Mouse (Mus musculus) gastrocnemius, postnatal 14 days (tissue): ENCODE results near the gene Gm38392. TPM values are rescaled to one million over a fixed set of nuclear protein-coding genes. Genes with fewer than 3 reads are reported as not detected.
"Not testable (repeated sequence)": the region's sequence is repeated elsewhere in the genome, so short reads cannot be mapped to it uniquely, and the experiment has no call there.

Experiments used
- DNase-seq: peaks from one replicate; pipeline ENCODE4 v3.0.0; 2021; ENCODE audit warnings: mixed read lengths
- intact Hi-C: fragments of 180-260 bp; cut with DNase I; formaldehyde crosslinking; loops from one replicate; pipeline ENCODE4 v1.15.1; 2025; ENCODE audit warnings: low total_unique reads
- total RNA-seq, 2 experiments: library from RNA; stranded (reverse); gene quantifications; 2 replicates each; pipeline ENCODE4 v1.2.3; 2021

The Gm38392 gene
- total RNA-seq, 2 experiments from 2014 or later = 0.35 to 0.44 TPM

DNA sequence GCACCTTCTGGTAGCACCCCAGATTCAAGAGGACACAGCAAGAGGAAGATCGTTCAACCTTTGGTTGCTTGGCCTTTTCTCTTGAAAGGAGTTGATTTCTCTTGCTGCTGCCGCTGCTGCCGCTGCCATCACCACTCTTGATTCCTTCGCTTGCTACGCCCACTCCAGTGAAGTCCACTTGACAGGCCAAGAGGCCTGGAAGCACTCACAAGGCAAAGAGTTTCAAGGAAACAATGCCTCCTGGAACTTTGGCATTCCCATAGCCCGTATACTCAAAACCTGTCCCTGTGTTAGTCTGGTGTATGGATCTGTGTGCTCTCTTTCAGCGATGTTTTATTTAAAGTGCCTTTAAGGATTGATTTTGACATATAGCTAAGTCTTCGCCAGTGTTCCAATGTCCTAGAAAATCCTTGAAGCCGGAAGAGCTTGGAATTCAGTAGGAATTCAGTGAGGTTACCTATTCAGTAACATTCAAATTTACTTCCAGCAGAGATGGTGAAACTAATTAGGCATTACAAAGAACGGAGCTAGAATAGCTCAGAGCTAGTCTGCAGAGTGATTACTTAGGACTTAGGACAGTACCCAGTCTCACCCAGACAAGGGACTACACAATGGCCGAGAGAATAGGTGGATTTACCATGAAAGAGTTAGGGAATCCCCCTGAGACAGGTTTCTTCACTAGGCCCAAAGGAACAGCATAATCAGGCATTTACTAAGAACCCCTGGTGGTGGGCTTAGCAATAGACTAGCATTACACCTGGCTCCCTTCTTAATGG, 5.7 kb downstream of the Gm38392 start:
- DNase-seq, intact Hi-C loops: not testable (repeated sequence)

DNA sequence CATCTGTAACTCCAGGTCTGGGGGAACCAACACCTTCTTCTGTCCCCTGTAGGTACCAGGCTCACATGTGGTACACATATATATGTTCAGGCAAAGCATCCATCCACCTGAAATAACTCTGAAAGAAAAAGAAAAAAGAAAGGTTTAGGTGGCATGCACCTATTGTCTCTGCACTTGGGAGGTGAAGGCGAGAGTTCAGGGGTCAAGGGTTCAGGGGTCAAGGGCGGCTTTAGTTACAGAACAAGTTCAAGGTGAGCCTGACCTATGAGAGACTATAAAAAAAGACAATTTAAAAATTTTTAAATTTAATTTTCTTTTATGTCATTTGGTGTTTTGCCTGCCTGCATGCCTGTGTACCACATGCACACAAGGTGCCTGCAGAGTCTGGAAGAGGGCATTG, 7.0 kb downstream of the Gm38392 start:
- intact Hi-C loops = no loop called here
- no peak for DNase-seq

DNA sequence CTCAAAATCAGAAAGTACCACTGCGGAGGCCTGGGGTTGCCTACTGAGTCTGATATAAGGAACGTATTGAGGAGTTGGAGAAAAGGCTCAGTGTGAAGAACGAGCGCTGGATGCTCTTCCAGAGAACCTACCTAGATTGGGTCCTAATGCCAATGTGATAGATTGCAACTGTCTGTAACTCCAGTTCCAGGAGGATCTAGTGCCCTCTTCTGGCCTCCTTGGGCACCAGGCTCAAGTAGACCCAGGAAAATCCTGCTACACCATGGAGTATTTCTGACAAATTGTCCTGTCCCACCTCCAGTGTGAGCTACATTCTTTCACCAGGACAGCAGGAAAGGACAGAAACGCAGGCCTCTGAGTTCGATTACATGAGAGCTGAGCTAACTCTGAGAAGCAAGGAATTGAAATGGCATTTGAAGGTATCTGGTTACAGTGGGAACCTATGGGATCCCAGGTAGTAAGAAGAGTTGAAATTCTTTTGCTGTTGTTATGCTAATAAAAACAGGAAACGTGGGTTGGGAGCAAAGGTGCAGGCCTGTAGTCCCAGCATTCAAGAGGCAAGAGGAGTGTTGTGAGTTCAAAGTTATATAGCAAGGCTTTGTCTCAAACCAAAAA, 10.4 kb downstream of the Gm38392 start:
- intact Hi-C loops = no loop called here
- DNase-seq = no peak

DNA sequence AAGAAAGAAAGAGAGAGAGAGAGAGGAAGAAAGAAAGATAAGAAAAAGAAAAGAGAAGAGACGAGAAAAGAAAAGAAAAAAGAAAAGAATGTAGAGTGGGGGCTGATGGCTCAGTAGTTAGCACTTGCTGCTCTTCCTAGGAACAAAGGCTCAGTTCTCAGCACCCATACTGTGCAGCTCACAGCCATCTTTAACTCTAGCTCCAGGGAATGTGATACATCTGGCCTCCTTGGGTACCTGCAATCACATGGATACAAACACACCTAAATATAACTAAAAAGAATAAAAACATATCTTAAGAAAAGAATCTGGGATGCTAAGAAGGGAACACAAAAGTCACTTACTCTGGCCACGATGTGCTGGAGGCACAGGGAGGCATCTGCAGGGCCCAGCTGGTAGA, 10.9 kb downstream of the Gm38392 start:
- intact Hi-C loops = no loop called here

DNA sequence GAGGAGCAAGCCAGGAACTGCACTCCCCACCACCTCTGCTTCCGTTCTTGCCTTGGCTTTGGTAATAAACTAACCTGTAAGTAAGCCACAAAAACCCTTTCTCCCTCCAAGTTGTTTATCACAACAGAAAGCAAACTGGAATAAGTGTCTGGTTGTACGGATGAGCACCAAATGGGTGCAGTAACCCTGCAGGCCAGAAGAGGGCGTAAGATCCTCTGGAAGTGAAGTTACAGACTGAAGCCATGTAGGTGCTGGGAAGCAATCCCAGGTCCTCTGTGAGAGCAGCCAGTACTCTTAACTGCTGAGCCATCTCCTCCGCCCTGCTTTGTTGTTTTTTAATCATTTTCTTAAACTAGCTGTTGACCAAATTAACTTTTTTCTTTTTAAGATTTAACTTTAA, 13.0 kb downstream of the Gm38392 start:
- intact Hi-C loops = no loop called here
- no peak for DNase-seq

More for the DNA sequence above, 10.9 kb downstream of the Gm38392 start:
- DNase-seq = no peak

DNA sequence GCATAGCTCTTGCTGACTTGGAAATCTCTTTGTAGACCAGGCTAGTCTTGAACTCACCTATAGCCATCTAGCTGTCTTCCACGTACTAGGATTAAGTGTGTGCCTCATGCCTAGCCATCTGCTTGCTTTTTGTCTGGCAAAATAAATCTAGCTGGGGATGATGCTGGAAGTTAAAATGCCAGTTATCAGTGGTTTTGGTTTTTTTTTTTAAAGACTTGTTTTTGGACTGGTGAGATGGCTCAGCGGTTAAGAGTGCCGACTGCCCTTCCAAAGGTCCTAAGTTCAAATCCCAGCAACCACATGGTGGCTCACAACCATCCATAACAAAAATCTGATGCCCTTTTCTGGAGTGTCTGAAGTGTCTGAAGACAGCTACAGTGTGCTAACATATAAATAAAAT, 15.2 kb downstream of the Gm38392 start:
- DNase-seq = no peak
- intact Hi-C loops = no loop called here

DNA sequence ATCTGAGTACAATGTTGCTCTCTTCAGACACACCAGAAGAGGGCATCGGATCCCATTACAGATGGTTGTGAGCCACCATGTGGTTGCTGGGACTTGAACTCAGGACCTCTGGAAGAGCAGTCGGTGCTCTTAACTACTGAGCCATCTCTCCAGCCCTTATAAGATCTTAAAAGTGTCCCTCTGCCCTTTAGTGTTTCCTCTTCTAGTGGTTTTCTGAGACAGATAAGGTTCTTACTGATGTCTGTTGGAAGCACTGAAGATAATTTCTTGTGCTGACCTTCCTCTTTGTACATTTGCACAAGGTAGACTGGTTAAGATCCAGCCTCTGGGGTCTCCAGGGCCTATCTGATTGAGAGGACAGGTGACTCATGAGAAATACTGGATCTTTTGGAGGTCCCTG, 15.7 kb downstream of the Gm38392 start:
- intact Hi-C loops, DNase-seq: not testable (repeated sequence)

DNA sequence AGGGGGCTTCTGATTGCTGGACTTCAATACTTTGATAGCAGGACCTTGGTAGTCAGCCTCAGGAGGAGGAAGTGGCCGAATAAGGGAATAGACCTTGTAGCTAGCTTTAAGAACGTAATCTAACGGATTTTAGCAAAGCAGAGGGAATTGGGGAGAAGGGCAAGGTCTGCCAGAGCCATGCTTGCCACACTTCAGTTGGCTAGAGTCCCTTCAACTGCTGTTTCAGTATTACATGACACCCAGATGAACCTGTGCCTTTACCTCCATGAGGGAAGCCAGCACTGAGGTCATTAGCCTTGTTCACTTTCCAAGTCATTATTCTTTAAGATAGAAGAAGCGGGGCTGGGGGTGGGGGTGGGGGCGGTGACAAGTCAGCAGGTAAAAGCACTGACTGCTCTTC, 18.0 kb downstream of the Gm38392 start:
- no peak for DNase-seq
- intact Hi-C loops = no loop called here

DNA sequence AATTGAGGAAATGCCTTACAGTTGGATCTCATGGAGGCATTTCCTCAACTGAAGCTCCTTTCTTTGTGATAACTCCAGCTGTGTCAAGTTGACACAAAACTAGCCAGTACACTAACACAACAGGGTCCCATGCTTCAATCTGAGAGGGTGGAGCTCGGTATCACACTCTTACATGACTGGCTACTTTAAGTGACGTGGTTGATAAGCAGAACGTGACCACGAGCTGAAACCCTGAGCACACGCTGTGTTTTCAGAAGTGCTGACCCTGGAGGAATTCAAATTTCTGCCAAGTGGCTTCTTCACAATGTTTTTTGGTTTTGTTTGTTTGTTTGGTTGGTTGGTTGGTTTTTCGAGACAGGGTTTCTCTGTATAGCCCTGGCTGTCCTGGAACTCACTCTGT, 19.0 kb downstream of the Gm38392 start:
- DNase-seq, intact Hi-C loops: not testable (repeated sequence)

DNA sequence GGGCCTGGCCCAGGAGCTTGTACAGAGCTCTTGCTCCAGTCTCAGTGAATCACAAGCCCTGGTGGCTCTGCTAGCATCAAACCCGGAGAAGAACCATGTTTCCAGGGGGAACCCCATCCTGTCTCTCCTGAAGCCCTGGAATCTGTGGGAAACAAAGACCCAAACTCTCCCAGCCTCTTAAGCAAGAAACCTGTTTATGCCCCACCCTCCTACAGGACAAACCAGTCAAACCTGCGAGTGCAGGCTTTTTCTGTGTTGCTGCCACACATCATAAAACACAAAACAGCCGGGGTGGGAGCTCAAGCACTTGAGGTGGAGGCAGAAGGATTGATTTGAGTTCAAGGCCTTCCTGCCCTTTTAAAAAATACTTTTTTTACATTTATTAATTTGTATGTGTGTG, 24.7 kb downstream of the Gm38392 start:
- DNase-seq = no peak
- intact Hi-C loops = no loop called here

DNA sequence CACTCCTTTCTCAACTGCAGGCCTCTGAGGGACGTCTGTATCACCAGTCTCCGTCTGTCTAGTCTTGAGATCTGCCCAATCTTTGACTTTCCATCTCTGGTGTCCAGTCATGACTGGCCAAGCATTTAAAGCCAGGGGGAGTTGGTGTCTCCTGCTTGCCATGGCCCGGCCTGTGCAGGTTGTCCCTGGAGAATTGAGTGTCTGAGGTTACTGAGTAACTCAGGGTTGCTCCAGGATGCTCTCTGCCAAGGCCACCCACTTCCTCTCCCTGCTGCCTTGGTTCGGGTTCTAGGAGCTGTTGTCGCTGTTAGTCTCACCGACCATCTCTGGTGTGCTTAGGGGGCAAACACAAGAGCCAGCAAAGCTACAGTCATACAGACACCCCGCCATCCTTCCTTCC, 30.6 kb downstream of the Gm38392 start:
- intact Hi-C loops = no loop called here
- DNase-seq = no peak

DNA sequence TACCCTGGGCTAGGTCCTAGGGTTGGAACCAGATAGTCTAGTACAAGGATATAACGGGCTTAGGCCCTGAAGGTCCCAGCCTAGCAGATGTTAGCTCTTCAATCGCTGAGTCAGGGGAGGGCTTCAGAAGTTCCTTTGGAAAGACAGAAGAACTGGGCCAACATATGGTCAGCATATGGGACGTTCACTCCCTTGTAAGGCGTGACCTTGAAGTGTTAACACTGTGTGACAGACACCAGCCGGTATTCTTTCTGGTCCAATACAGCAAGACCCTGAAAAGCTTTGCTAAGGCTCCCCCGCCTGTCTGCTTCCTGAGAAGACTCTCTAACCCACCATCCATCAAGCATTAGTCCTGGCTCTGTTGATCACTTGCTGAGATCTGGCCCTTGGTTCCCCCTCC, 31.1 kb downstream of the Gm38392 start:
- intact Hi-C loops = no loop called here
- DNase-seq = no peak

DNA sequence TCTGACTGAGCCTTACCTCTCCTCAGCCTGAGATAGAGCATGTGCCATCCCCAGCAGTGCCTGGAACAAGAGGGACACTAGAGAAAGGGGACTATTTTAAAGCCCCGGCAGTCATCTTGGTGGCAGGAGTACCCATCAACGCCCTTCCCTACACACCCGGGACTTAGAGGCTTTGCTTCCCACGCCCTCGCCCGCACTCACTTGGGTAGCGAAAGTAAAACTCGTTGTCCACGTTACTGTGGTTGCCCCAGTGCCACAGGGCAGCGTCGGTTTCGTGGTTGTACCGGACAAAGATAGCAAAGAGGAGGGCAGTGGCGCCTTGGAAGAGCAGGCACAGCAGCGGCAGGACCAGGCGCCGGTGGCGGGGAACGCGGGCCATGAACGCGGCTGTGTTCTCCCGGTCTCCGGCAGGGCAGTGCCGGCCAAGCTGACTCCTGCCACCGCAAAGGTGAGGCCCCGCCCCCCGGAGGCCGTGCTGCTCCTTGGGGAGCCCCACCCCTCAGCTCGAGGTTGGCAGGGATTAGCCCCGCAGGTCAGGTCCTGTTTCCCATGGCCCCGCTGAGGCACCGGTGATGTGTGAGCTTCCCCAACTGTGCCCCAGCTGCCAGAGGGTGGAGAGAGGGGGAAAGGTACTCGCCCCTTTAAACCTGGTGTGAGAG, 32.6 kb downstream of the Gm38392 start, which contains the start of gene Rhbg:
Rhbg (minus strand) TSS at position 442 of the 659 bp plus-strand sequence.
- DNase-seq = no peak
- intact Hi-C loops = no loop called here

DNA sequence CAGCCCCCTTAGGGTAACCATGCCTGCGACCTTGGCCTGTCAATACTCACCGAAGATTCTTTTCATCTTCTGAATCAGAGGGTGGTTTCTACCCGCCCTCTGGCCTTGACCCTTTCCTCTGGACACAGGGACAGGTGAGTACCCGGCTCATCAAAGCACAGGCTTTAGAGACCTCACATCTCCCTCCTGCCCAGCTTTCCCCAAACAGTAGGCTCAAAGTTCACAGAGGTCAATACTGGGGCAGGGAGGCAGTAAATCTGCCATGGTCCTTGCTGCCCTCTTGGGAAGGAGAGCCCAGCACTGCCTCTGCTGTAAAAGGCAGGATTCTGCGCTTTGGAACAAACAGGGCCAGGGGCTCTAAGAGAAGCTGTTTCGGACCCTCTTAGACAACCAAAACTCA, 34.3 kb downstream of the Gm38392 start:
- intact Hi-C loops = no loop called here
- no peak for DNase-seq

DNA sequence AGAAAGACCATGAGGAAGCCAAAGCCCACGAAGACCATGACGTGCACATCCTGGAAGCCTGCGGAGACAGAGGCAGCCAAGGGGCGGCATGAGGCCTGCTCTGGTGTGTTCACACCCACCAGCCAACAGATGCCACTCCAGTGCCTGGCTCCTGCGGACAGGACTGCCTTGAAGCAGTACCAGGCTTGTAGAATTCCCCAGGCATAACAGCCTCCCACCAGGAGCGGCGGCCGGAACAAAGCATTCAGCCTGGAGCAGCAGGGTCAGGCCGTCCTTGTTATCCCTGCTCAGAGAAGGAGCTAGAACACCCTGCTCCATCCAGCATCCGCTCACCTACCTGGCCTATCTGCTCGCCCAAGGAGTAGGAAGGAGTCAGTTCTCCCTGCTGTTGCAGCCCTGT, 38.6 kb downstream of the Gm38392 start:
- DNase-seq = no peak
- intact Hi-C loops = loop anchor here (10.0 kb wide), 1 partner anchor 234 kb away; no protein-coding TSS in a partner anchor

DNA sequence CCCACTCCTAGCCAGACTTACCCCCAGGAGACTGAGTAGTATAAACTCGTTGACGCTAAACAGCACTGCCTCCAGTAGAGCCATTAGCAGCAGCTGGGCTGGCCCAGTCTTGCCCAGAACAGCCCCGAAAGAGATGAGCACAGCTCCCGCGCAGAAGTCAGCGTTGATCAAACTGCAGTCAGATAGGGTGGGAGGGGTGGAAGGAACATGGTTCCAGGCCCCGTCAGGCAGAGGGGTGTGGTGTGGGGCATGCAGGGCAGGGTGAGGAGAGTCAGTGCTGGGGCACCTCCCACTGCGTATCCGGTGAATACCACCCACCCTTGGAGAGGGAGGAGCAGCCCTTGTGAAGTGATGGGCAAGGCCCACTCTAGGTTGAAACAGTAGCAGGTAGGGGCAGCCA, 39.3 kb downstream of the Gm38392 start:
- intact Hi-C loops = loop anchor here (10.0 kb wide), 1 partner anchor 233 kb away; no protein-coding TSS in a partner anchor

DNA sequence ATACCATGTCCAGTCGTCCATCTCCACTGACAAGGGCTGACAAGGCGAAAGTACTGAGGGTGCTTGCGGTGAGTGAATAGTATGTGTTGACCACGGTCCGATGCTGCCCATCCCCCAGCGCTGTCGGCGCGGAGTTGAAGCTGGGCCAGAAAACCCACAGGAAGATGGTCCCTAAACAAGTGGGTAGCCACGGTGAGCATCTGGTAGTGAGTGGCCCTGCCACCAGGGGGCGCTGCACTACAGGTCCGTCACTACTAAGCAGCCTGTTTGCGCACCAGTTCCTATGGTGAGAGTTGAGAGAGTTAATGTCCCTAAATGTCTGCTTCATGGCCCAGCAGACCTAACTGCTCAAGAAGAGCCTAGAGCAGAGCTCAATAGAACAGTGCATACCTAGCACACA, 41.2 kb downstream of the Gm38392 start:
- intact Hi-C loops = loop anchor here (2.0 to 10.0 kb wide), 2 partner anchors 55 to 231 kb away; no protein-coding TSS in a partner anchor
- peak; percentile 68 for DNase-seq

More for the DNA sequence above, 39.3 kb downstream of the Gm38392 start:
- no peak for DNase-seq

DNA sequence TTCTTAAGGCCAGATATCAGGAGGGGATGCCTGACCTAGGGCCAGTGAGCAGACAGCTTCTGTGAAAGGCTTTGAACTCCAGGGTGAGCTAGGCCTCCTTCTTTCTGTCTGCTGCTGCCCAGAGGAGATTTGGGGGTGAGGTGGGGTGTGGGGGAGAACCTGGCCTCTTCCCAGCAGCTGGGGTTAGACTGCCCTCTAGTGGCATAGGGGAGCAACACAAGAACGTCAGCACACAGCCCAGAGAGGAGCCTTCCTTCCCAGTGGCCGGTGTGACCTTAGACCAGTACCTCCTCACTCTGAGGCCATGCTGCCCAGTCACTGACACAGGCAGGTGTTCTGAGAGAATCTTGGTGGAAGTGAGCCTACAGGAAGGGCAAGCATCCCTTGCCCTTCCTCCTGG, 42.9 kb downstream of the Gm38392 start:
- no peak for DNase-seq
- intact Hi-C loops = loop anchor here (2.0 to 10.0 kb wide), 2 partner anchors 53 to 229 kb away; no protein-coding TSS in a partner anchor

DNA sequence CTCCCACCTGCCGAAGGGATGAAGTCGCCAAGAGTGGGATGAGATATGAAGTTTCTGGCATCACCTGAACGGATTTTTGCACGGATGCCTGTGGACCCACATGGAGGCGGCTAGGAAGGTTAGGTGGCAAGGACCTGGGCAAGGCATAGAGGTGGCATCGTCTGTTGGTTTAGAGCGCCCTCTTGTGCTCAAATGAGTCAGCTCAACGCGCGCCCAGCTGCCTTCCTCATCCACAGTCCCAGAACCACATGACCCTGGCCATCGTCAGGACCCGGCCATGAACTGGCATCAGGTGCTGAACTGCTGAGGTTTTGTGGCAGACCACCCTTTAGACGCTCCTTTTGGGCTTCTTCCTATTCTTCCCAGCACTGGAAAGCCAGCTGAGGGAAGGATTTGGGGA, 44.5 kb downstream of the Gm38392 start:
- DNase-seq = peak; percentile 62
- intact Hi-C loops = loop anchor here (10.0 kb wide), 1 partner anchor 228 kb away; no protein-coding TSS in a partner anchor
